In genomic region chr19:46562581-46563515, GRCm38 (mm10) we compare ENCODE assay signal across 11 mouse cellular contexts. TPM values are rescaled to one million over a fixed set of nuclear protein-coding genes. Genes with fewer than 3 reads are reported as not detected.
DNase-seq lines count a peak whose midpoint lies in the region; ATAC-seq and TF ChIP-seq lines count a peak whose summit lies in the region.
"Had no signal": no experiment of that assay in that cellular context is flagged by ENCODE, and none has a peak within 500 bp of the region (broad histone marks: within the 10 kb centered on the region; RNA-seq: fewer than 3 reads in every experiment).

No protein-coding gene starts in this region.

- no peak for TF ChIP-seq CTCF in heart, adult 2 months (IDR thresholded peaks at IDR 0.05)
- TF ChIP-seq CTCF in olfactory bulb, adult 2 months (IDR thresholded peaks at IDR 0.05; ENCODE audit: insufficient read depth, low read depth, low read length): no peak; the same call in 1 of the 2 replicates
- no peak for TF ChIP-seq CTCF in thymus, adult 2 months (IDR thresholded peaks at IDR 0.05; ENCODE audit: borderline replicate concordance, control insufficient read depth, extremely low read depth, insufficient read depth, low read length, poor library complexity)

- intact Hi-C loops in heart, adult 2 months (cut with DNase I): no loop called here

- peaks cover 7% of the 10 kb centered on the region for H3K4me1 ChIP-seq in limb, embryonic 15.5 days
- peaks cover 11% of the 10 kb centered on the region for H3K4me1 ChIP-seq in limb, embryonic 10.5 days
- H3K4me1 ChIP-seq in heart, adult 2 months (ENCODE audit: control insufficient read depth, insufficient read depth, low read length): peaks cover 4% of the 10 kb centered on the region
- peaks cover 21% of the 10 kb centered on the region for H3K4me1 ChIP-seq in olfactory bulb, adult 2 months (ENCODE audit: control insufficient read depth, insufficient read depth, low read length)
- H3K4me1 ChIP-seq in thymus, adult 2 months (replicated peaks; ENCODE audit: control insufficient read depth, insufficient read depth, low read length): peaks cover 11% of the 10 kb centered on the region

- H3K27me3 ChIP-seq in limb, embryonic 15.5 days: no peaks in the 10 kb centered on the region
- no peaks in the 10 kb centered on the region for H3K27me3 ChIP-seq in limb, embryonic 10.5 days (ENCODE audit: low read depth, poor library complexity, severe bottlenecking)
- no peaks in the 10 kb centered on the region for H3K27me3 ChIP-seq in heart, adult 2 months (ENCODE audit: control insufficient read depth, insufficient read depth, low read length)
- no peaks in the 10 kb centered on the region for H3K27me3 ChIP-seq in thymus, adult 2 months (ENCODE audit: control insufficient read depth, insufficient read depth, low read length)

- WGBS in limb, embryonic 15.5 days: 87% methylated on average over 14 of the region's 14 CpGs
- 90% methylated on average over 14 of the region's 14 CpGs for WGBS in limb, embryonic 10.5 days
- WGBS in heart, adult 2 months: 71% methylated on average over 14 of the region's 14 CpGs
- WGBS in olfactory bulb, adult 2 months: 70% methylated on average over 14 of the region's 14 CpGs
- 94% methylated on average over 14 of the region's 14 CpGs for WGBS in thymus, adult 2 months

- peaks cover 9% of the 10 kb centered on the region for H3K36me3 ChIP-seq in limb, embryonic 15.5 days
- peaks cover 33% of the 10 kb centered on the region for H3K36me3 ChIP-seq in limb, embryonic 10.5 days
- no peaks in the 10 kb centered on the region for H3K36me3 ChIP-seq in heart, adult 2 months (ENCODE audit: control insufficient read depth, insufficient read depth, low read length)
- no peaks in the 10 kb centered on the region for H3K36me3 ChIP-seq in thymus, adult 2 months (ENCODE audit: control insufficient read depth, insufficient read depth, low read length)

- no peak for ATAC-seq in limb, embryonic 15.5 days (ENCODE audit: insufficient number of reproducible peaks, low FRiP score, low TSS enrichment, low read depth)

- TF ChIP-seq POLR2A in heart, adult 2 months (IDR thresholded peaks at IDR 0.05; ENCODE audit: insufficient read depth, low read depth, low read length): no peak; the same call in 1 of the 2 replicates
- TF ChIP-seq POLR2A in olfactory bulb, adult 2 months (IDR thresholded peaks at IDR 0.05; ENCODE audit: insufficient read depth, low read depth, low read length): no peak
- no peak for TF ChIP-seq POLR2A in thymus, adult 2 months (IDR thresholded peaks at IDR 0.05; ENCODE audit: control insufficient read depth, extremely low read depth, insufficient read depth, low read length, poor library complexity)

- no peak overlapping the region for H3K4me2 ChIP-seq in limb, embryonic 15.5 days

- peak overlapping the region; percentile 65; the same call in 1 of the 2 replicates for H3K27ac ChIP-seq in limb, embryonic 15.5 days
- no peak overlapping the region for H3K27ac ChIP-seq in limb, embryonic 10.5 days
- peak overlapping the region; percentile 63 for H3K27ac ChIP-seq in heart, adult 2 months
- H3K27ac ChIP-seq in olfactory bulb, adult 2 months (ENCODE audit: insufficient read depth, low read depth, low read length): 0 out of 2 replicates have a peak overlapping the region, but pooled peaks have one; percentile 16
- H3K27ac ChIP-seq in thymus, adult 2 months (ENCODE audit: control insufficient read depth, insufficient read depth, low read length): no peak overlapping the region
- H3K27ac ChIP-seq: forebrain, embryonic 10.5 days had no signal

- TF ChIP-seq EP300 in heart, adult 2 months (IDR thresholded peaks at IDR 0.05; ENCODE audit: insufficient read depth, low read depth, low read length): 0 out of 2 replicates have a peak, but pooled peaks have one; percentile 34

- H3K79me2 ChIP-seq in heart, adult 2 months (replicated peaks; ENCODE audit: control insufficient read depth, insufficient read depth, low read length): no peaks in the 10 kb centered on the region

- DNase-seq in limb, embryonic 10.5 days (ENCODE audit: low spot score): no peak
- DNase-seq in cerebellum, adult 9-10 months: peak; percentile 85
- DNase-seq in heart, adult 2 months: peak in 1 of 2 experiments; percentile 62
- no peak for DNase-seq in thymus, adult 2 months
- DNase-seq in right cerebral cortex, postnatal 36 days (ENCODE audit: low spot score in 2 of 2): no peak
- DNase-seq in adrenal gland, postnatal 4 days (ENCODE audit: low spot score in 2 of 2): no peak
- DNase-seq: thymus, adult 18-20 months had no signal

- H3K9me3 ChIP-seq in limb, embryonic 15.5 days: no peaks in the 10 kb centered on the region
- H3K9me3 ChIP-seq in limb, embryonic 10.5 days (replicated peaks): no peaks in the 10 kb centered on the region

- H3K9ac ChIP-seq in limb, embryonic 15.5 days: no peak overlapping the region
- H3K9ac ChIP-seq in heart, adult 2 months (ENCODE audit: low read depth, low read length): no peak overlapping the region

- H3K4me3 ChIP-seq in limb, embryonic 15.5 days: no peak overlapping the region
- no peak overlapping the region for H3K4me3 ChIP-seq in limb, embryonic 10.5 days
- H3K4me3 ChIP-seq in heart, adult 2 months: no peak overlapping the region
- H3K4me3 ChIP-seq in olfactory bulb, adult 2 months (ENCODE audit: insufficient read depth, low read depth, low read length): no peak overlapping the region
- H3K4me3 ChIP-seq in thymus, adult 2 months (ENCODE audit: control insufficient read depth, insufficient read depth, low read length): no peak overlapping the region
- H3K4me3 ChIP-seq: forebrain, embryonic 10.5 days; myocyte had no signal

RNA-seq across cellular contexts. Expression of gene Arl3, which starts 10.2 kb away (rescaled TPM):
- polyA plus RNA-seq in limb, embryonic 15.5 days (2015; fragmentation: Nextera tagmentation; extraction: Ambion mirVana): 127 and 138 TPM in 2 replicates
- 164 and 173 TPM in 2 replicates for polyA plus RNA-seq in limb, embryonic 10.5 days (2016; fragmentation: Nextera tagmentation; extraction: Ambion mirVana)
- total RNA-seq in heart, adult 2 months (2021): 10 to 100 TPM; 36.1 to 43.4 TPM
- 38.3 and 57.0 TPM in 2 replicates for polyA plus RNA-seq in heart, adult 2 months (2012; rRNA removed)
- polyA plus RNA-seq in olfactory bulb, adult 2 months (2012; ENCODE audit: insufficient read depth, insufficient read length, low replicate concordance, missing spikeins): not detected in 2 replicates
- 17.0 and 21.6 TPM in 2 replicates for polyA plus RNA-seq in thymus, adult 2 months (2012; rRNA removed)
- 10 to 100 TPM; 47.2 to 54.9 TPM for total RNA-seq in adrenal gland, postnatal 4 days (2021)

RNA-seq across cellular contexts. Expression of gene Sfxn2, which starts 10.3 kb away (rescaled TPM):
- 22.3 and 23.5 TPM in 2 replicates for polyA plus RNA-seq in limb, embryonic 15.5 days (2015; fragmentation: Nextera tagmentation; extraction: Ambion mirVana)
- 19.0 and 21.7 TPM in 2 replicates for polyA plus RNA-seq in limb, embryonic 10.5 days (2016; fragmentation: Nextera tagmentation; extraction: Ambion mirVana)
- total RNA-seq in heart, adult 2 months (2021): 1 to 10 TPM; 2.4 to 3.6 TPM
- polyA plus RNA-seq in heart, adult 2 months (2012; rRNA removed): 2.3 and 2.7 TPM in 2 replicates
- polyA plus RNA-seq in olfactory bulb, adult 2 months (2012; ENCODE audit: insufficient read depth, insufficient read length, low replicate concordance, missing spikeins): not detected in 2 replicates
- polyA plus RNA-seq in thymus, adult 2 months (2012; rRNA removed): 5.6 and 6.5 TPM in 2 replicates
- total RNA-seq in adrenal gland, postnatal 4 days (2021): 10 to 100 TPM; 13.1 to 18.4 TPM

RNA-seq across cellular contexts. Expression of gene Wbp1l, which starts 36.0 kb away (rescaled TPM):
- polyA plus RNA-seq in limb, embryonic 15.5 days (2015; fragmentation: Nextera tagmentation; extraction: Ambion mirVana): 53.4 and 59.3 TPM in 2 replicates
- polyA plus RNA-seq in limb, embryonic 10.5 days (2016; fragmentation: Nextera tagmentation; extraction: Ambion mirVana): 49.8 and 52.3 TPM in 2 replicates
- 10 to 100 TPM; 53.5 to 54.2 TPM for total RNA-seq in heart, adult 2 months (2021)
- polyA plus RNA-seq in heart, adult 2 months (2012; rRNA removed): 39.2 and 46.2 TPM in 2 replicates
- polyA plus RNA-seq in olfactory bulb, adult 2 months (2012; ENCODE audit: insufficient read depth, insufficient read length, low replicate concordance, missing spikeins): 293 TPM in 1 of 2 replicates, not detected in the other
- polyA plus RNA-seq in thymus, adult 2 months (2012; rRNA removed): 77.0 and 87.8 TPM in 2 replicates
- 100 to 1,000 TPM; 180 to 182 TPM for total RNA-seq in adrenal gland, postnatal 4 days (2021)

Comparison
In these comparisons a context has a peak if more than half of its experiments do, and no peak if none do; other contexts are left out.
1. H3K27ac ChIP-seq: peak in limb, embryonic 15.5 days (single experiment), heart, adult 2 months (single experiment) and olfactory bulb, adult 2 months (single experiment); none in limb, embryonic 10.5 days (single experiment) and thymus, adult 2 months (single experiment).